Comparison of ENCODE assay signal across 21 mouse cellular contexts in genomic region chr19:14084726-14085125, GRCm38 (mm10).
"Had no signal": no experiment of that assay in that cellular context is flagged by ENCODE, and none has a peak within 500 bp of the region (broad histone marks: within the 10 kb centered on the region; RNA-seq: fewer than 3 reads in every experiment).

No protein-coding gene starts in this region.

- H3K9me3 ChIP-seq: intestine, embryonic 15.5 days; limb, embryonic 15.5 days; midbrain, embryonic 12.5 days; neural tube, embryonic 15.5 days; stomach, embryonic 15.5 days had no signal

- H3K4me1 ChIP-seq: intestine, embryonic 15.5 days; limb, embryonic 12.5 days; limb, embryonic 15.5 days; midbrain, embryonic 12.5 days; midbrain, embryonic 15.5 days; neural tube, embryonic 12.5 days; neural tube, embryonic 15.5 days; stomach, embryonic 15.5 days had no signal

- H3K27me3 ChIP-seq: intestine, embryonic 15.5 days; limb, embryonic 12.5 days; limb, embryonic 15.5 days; midbrain, embryonic 15.5 days; neural tube, embryonic 12.5 days; neural tube, embryonic 15.5 days; stomach, embryonic 15.5 days had no signal

- H3K4me2 ChIP-seq: intestine, embryonic 15.5 days; limb, embryonic 12.5 days; limb, embryonic 15.5 days; liver, embryonic 11.5 days; lung, embryonic 14.5 days; midbrain, embryonic 12.5 days; midbrain, embryonic 15.5 days; neural tube, embryonic 12.5 days; neural tube, embryonic 15.5 days; stomach, embryonic 15.5 days had no signal

- DNase-seq: left cerebral cortex, postnatal 4 days; liver, postnatal 0 days; lung, embryonic 14.5 days; right cerebral cortex, postnatal 25 days; spleen, adult 18-20 months; thymus, adult 2 months; thymus, postnatal 14 days; thymus, postnatal 4 days had no signal

- H3K36me3 ChIP-seq: intestine, embryonic 15.5 days; limb, embryonic 12.5 days; limb, embryonic 15.5 days; midbrain, embryonic 12.5 days; midbrain, embryonic 15.5 days; neural tube, embryonic 12.5 days; neural tube, embryonic 15.5 days; stomach, embryonic 15.5 days had no signal

- H3K27ac ChIP-seq: intestine, embryonic 15.5 days; kidney, postnatal 0 days; limb, embryonic 12.5 days; limb, embryonic 15.5 days; liver, embryonic 14.5 days; macrophage; midbrain, embryonic 12.5 days; midbrain, embryonic 15.5 days; neural tube, embryonic 12.5 days; neural tube, embryonic 15.5 days; stomach, embryonic 15.5 days had no signal

- H3K4me3 ChIP-seq: intestine, embryonic 15.5 days; limb, embryonic 12.5 days; limb, embryonic 15.5 days; midbrain, embryonic 12.5 days; midbrain, embryonic 15.5 days; neural tube, embryonic 12.5 days; neural tube, embryonic 15.5 days; stomach, embryonic 15.5 days had no signal

- ATAC-seq: intestine, embryonic 15.5 days; liver, postnatal 0 days; lung, postnatal 0 days; midbrain, embryonic 15.5 days had no signal

- H3K9ac ChIP-seq: intestine, embryonic 15.5 days; limb, embryonic 12.5 days; limb, embryonic 15.5 days; liver, embryonic 14.5 days; liver, postnatal 0 days; lung, embryonic 14.5 days; midbrain, embryonic 12.5 days; midbrain, embryonic 15.5 days; neural tube, embryonic 12.5 days; neural tube, embryonic 15.5 days; stomach, embryonic 15.5 days had no signal
